Mouse (Mus musculus) kidney, embryonic 15.5 days (tissue): ENCODE results near the gene Gm2696. TPM values are rescaled to one million over a fixed set of nuclear protein-coding genes. Genes with fewer than 3 reads are reported as not detected.

Experiments
- ATAC-seq: fragments of 200-750 bp; cut with Nextera tagmentation; replicated peaks from 2 replicates; pipeline ENCODE4 v1.8.0; 2017; ENCODE audit warnings: moderate TSS enrichment; ENCODE audit not compliant: low FRiP score
- H3K27ac ChIP-seq: fragments of 300-500 bp; sonication (generic); 2 replicates; pipeline ENCODE4 v1.5.1; 2015; ENCODE audit warnings: mild to moderate bottlenecking, inconsistent platforms
- H3K27me3 ChIP-seq: fragments of 300-500 bp; sonication (generic); 2 replicates; pipeline ENCODE4 v1.6.1; 2015; ENCODE audit warnings: inconsistent platforms
- H3K36me3 ChIP-seq: fragments of 300-500 bp; sonication (generic); 2 replicates; pipeline ENCODE4 v1.6.1; 2015; ENCODE audit warnings: inconsistent platforms
- H3K4me1 ChIP-seq: fragments of 300-500 bp; sonication (generic); 2 replicates; pipeline ENCODE4 v1.6.1; 2015; ENCODE audit warnings: inconsistent platforms
- H3K4me2 ChIP-seq: fragments of 300-500 bp; sonication (generic); 2 replicates; pipeline ENCODE4 v1.6.1; 2015; ENCODE audit warnings: moderate library complexity, mild to moderate bottlenecking, inconsistent platforms
- H3K4me3 ChIP-seq: fragments of 300-500 bp; sonication (generic); replicated peaks from 2 replicates; pipeline ENCODE4 v1.5.1; 2015; ENCODE audit warnings: mild to moderate bottlenecking, inconsistent platforms
- H3K9ac ChIP-seq: fragments of 300-500 bp; sonication (generic); 2 replicates; pipeline ENCODE4 v1.6.1; 2015; ENCODE audit warnings: mild to moderate bottlenecking, inconsistent platforms
- H3K9me3 ChIP-seq: fragments of 300-500 bp; sonication (generic); replicated peaks from 2 replicates; pipeline ENCODE4 v1.6.1; 2016; ENCODE audit warnings: inconsistent platforms
- WGBS: fragments of 180-500 bp; shearing (Covaris S2); methylation state at CpG from one replicate; pipeline ENCODE4 v1.1.7; 2015; ENCODE audit warnings: mixed read lengths; 5-methylcytosine and 5-hydroxymethylcytosine counted together
- polyA plus RNA-seq: library from polyadenylated mRNA; unstranded; fragments of >200 nt; fragmentation: Nextera tagmentation; extraction: Ambion mirVana; gene quantifications from 2 replicates; pipeline ENCODE4 v1.2.1, GENCODE M21; 2015

The Gm2696 gene
- polyA plus RNA-seq, 1 experiment from 2014 or later, result not detected

DNA sequence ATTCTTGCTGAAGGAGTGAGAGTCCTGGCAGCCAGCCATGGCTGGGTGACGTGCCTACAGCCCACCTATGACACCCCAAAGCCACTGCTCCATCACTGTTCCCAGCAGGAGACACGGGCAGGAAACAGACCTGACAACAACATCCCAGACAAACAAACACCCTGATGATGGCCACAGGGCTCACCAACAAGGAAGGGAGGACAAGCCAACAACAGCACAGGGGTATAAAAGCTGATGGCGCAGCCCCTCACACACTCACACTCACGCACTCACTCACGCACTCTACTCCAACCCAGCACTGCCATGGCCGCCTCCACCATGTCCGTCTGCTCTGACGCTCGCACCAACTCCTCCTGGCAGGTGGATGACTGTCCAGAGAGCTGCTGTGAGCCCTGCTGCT lies 38.1 kb downstream of the Gm2696 start, which contains the start of gene Gm10318:
Gene Gm10318, plus strand, starts transcription at position 301 of the 400 bp plus-strand sequence.
- no peak within 1 kb of the TSS for H3K27ac ChIP-seq
- no peaks in the 10 kb centered on the region for H3K27me3 ChIP-seq
- no peaks in the 10 kb centered on the region for H3K36me3 ChIP-seq
- ATAC-seq, result no peak
- H3K9ac ChIP-seq, result no peak within 1 kb of the TSS
- 71% methylated on average over 9 of the region's 9 CpGs for WGBS
- no peak within 1 kb of the TSS for H3K4me2 ChIP-seq
- H3K4me3 ChIP-seq, result no peak within 1 kb of the TSS
- H3K9me3 ChIP-seq, result no peaks in the 10 kb centered on the region
- H3K4me1 ChIP-seq, result no peaks in the 10 kb centered on the region

DNA sequence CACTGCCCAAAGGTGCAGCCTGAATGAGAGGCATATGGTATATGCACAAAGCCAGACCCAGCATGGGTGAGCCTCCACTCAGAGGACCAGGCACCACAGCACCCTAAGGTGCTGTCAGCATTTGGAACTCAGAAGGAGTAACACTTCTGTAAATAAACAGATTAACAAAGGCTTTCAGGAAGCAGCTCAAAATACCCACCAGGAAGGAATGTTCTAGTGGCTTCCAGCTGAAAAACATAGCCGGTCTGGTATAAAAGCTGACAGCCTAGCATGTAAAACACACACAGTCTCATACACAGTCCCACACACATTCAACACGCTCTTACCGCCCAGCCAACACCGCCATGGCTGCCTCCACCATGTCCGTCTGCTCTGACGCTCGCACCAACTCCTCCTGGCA lies 47.2 kb downstream of the Gm2696 start, which contains the start of gene Gm3285:
Gene Gm3285, plus strand, starts transcription at position 301 of the 400 bp plus-strand sequence.
- Histone ChIP-seq H3K4me3 (no peak within 1 kb of the TSS), H3K9ac (no peak within 1 kb of the TSS), H3K9me3 (no peaks in the 10 kb centered on the region; the same call in 1 of the 2 replicates), H3K27ac (no peak within 1 kb of the TSS), H3K4me1 (0 out of 2 replicates have a peak, but pooled peaks cover 6% of the 10 kb centered on the region), H3K27me3 (no peaks in the 10 kb centered on the region), H3K36me3 (no peaks in the 10 kb centered on the region), H3K4me2 (no peak within 1 kb of the TSS)
- 62% methylated on average over 7 of the region's 7 CpGs for WGBS
- no peak for ATAC-seq

DNA sequence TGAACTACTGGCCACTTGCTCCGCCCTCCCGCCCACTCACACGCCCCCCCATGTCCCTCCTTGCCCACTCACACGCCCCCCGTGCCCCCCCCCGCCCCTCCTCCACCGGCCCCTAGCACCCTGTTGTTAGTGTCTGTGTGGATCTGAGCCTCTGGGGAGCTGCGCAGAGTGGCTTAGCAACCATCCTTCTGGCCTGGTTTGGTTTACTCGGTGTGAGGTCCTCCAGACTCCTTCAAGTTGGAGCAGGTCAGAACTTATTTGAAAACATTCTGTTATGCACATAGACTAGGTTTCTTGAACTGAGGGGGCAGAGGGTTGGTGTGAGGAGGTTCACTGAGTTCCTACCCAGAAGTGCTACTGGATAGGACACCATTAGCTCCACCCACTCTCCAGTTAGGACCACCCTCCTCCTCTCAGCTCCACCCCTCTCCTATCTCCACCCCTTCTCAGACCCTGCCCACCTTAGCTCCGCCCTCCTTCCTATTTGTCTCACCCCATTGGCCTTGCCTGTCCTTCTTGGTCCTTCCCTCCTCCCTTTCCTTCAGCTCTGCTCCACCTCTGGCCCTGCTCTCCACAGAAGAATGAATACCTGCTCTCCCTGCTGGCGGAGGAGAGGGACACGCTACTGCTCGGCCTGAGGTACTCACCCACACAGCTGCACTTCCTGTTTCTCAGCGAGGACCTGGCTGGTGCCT lies 49.7 kb downstream of the Gm2696 start:
- Histone ChIP-seq H3K4me1 (0 out of 2 replicates have a peak, but pooled peaks cover 6% of the 10 kb centered on the region), H3K4me2 (peak overlapping the region; percentile 58), H3K27me3 (no peaks in the 10 kb centered on the region), H3K27ac (no peak overlapping the region), H3K4me3 (peak overlapping the region; percentile 33), H3K9ac (0 out of 2 replicates have a peak overlapping the region, but pooled peaks have one; percentile 17), H3K9me3 (no peaks in the 10 kb centered on the region), H3K36me3 (no peaks in the 10 kb centered on the region)
- ATAC-seq, result peak; percentile 91
- WGBS, result 29% methylated on average over 14 of the region's 14 CpGs

DNA sequence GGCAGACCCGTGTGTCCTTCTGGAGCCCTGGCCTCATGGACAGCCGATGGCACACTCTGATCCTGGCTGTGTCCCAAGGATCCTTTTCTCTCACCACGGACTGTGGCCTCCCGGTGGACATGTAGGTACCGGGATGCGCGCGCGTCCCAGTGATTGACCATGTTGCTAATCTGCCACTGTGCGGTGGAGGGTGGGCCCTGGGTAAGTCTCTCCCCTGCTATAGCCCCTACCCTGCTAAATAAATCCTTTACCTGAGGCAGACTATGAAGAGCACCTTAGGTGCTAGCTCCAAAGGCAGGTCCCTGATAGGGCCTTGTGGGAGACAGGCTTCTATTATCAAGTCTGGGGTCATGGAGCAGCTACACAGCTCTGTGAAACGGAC lies 50.3 kb downstream of the Gm2696 start:
- H3K27me3 ChIP-seq, result no peaks in the 10 kb centered on the region
- no peaks in the 10 kb centered on the region for H3K9me3 ChIP-seq
- H3K4me2 ChIP-seq, result peak overlapping the region; percentile 58
- ATAC-seq, result peak; percentile 49
- 0 out of 2 replicates have a peak, but pooled peaks cover 6% of the 10 kb centered on the region for H3K4me1 ChIP-seq
- 36% methylated on average over 11 of the region's 11 CpGs for WGBS
- no peaks in the 10 kb centered on the region for H3K36me3 ChIP-seq
- no peak overlapping the region for H3K27ac ChIP-seq
- H3K9ac ChIP-seq, result peak overlapping the region; percentile 17; the same call in 1 of the 2 replicates
- H3K4me3 ChIP-seq, result peak overlapping the region; percentile 33

DNA sequence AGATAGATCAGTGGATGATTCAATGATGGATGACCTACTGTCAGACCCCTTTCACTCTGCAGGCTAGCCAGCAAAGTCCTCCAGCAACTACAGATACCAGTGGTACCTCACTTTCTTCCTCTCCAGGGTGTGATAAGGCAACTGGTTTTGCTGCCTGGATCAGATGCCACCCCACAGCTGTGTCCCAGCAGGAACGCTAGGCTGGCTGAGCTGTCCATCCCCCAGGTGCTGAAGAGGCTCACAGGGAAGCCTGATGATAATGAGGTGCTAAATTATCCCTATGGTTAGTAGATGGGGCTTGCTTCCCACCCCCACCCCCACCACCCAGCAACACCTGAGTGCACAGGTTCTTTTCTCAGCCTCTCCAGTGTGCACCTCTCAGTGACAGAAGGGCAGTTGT lies 53.1 kb downstream of the Gm2696 start:
- Histone ChIP-seq H3K36me3 (no peaks in the 10 kb centered on the region), H3K4me1 (0 out of 2 replicates have a peak, but pooled peaks cover 6% of the 10 kb centered on the region), H3K4me2 (no peak overlapping the region), H3K4me3 (no peak overlapping the region), H3K9ac (no peak overlapping the region), H3K9me3 (no peaks in the 10 kb centered on the region), H3K27me3 (no peaks in the 10 kb centered on the region), H3K27ac (no peak overlapping the region)
- ATAC-seq, result no peak
- 4% methylated on average over 1 of the region's 1 CpGs for WGBS

DNA sequence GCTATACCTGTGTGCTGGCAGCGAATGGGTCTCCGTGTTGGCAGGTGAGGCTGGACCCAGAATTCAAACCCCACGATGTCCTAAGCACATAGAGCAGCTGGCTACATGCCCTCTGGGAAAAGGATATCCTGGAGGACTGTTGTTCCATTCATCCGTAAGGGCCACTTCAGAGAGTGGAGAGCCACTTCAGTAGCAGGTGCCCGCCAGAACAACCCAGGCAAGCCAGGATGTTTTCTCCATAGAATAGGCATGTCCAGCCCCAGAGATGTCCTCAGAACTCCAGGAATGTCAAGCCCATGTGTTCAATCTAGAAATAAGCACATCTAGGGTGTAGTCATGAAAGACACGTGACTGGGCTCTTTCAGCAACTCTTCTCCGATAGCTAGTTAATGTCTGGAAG lies 55.2 kb downstream of the Gm2696 start:
- Histone ChIP-seq H3K4me3 (no peak overlapping the region), H3K27me3 (no peaks in the 10 kb centered on the region), H3K27ac (no peak overlapping the region), H3K4me1 (0 out of 2 replicates have a peak, but pooled peaks cover 3% of the 10 kb centered on the region), H3K9ac (no peak overlapping the region), H3K36me3 (no peaks in the 10 kb centered on the region), H3K9me3 (no peaks in the 10 kb centered on the region), H3K4me2 (no peak overlapping the region)
- 87% methylated on average over 7 of the region's 7 CpGs for whole genome bisulfite sequencing
- no peak for ATAC-seq

DNA sequence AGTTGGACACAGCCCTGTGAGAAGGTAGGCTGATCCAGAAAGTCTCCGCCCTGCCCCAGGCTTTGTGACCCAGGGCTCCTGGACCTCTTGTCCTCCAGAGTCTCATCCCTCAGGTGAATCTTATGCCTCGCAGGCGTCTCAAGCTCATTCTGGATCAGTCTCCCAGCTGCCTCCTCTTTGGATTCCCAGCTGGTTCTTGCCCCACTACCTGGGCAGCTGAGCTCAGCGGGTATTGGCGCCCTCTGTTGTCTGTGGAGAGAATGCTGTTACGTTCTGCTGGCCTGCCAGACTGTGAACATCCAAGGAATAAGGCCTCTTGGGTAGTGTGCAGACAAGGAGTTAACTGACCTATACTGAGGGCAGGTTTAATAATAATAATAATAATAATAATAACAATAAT lies 64.5 kb downstream of the Gm2696 start:
- no peak overlapping the region for H3K9ac ChIP-seq
- no peak overlapping the region for H3K4me3 ChIP-seq
- no peaks in the 10 kb centered on the region for H3K9me3 ChIP-seq
- H3K27ac ChIP-seq, result no peak overlapping the region
- no peaks in the 10 kb centered on the region for H3K4me1 ChIP-seq
- ATAC-seq, result no peak
- no peaks in the 10 kb centered on the region for H3K36me3 ChIP-seq
- H3K27me3 ChIP-seq, result no peaks in the 10 kb centered on the region
- H3K4me2 ChIP-seq, result no peak overlapping the region
- 63% methylated on average over 6 of the region's 6 CpGs for WGBS

DNA sequence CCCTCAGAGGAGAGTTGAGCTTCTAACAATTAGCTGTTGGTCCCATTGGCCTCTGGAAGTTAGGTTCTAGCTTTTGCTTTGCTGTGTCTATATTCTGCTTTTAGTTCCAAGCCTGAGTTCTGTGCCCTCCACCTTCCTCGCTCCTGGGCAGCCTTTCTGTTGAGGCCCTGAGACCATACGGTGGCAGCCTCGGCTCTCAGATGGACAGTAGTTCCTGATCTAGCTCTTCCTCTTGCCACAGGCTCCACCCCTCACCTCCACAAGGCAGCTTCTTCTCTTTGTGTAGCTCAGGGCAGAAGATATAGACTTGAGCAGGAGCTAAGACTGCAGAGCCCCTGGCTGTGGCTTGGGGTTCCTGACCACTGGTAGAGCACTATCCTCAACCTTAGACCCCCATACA lies 65.8 kb downstream of the Gm2696 start:
- H3K4me1 ChIP-seq, result no peaks in the 10 kb centered on the region
- no peaks in the 10 kb centered on the region for H3K36me3 ChIP-seq
- no peak overlapping the region for H3K27ac ChIP-seq
- H3K9ac ChIP-seq, result no peak overlapping the region
- no peak for ATAC-seq
- H3K4me2 ChIP-seq, result no peak overlapping the region
- no peak overlapping the region for H3K4me3 ChIP-seq
- no peaks in the 10 kb centered on the region for H3K9me3 ChIP-seq
- H3K27me3 ChIP-seq, result no peaks in the 10 kb centered on the region
- 76% methylated on average over 3 of the region's 3 CpGs for WGBS

DNA sequence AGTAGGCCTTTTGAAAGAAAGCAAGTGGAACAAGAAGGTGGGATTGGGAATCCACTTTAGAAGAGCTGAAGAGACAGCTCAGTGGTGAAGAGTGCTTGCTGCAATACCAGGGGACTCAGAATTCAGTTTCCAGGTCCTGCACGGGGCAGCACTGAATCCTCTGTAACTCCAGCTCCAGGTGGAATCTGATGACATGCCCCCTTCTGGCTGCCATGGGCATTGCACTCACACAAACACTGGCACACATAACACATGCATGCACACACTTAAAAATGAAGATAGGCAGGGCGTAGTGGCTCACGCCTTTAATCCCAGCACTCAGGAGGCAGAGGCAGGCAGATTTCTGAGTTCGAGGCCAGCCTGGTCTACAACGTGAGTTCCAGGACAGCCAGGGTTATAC lies 68.1 kb downstream of the Gm2696 start:
- no peak overlapping the region for H3K4me3 ChIP-seq
- WGBS, result 89% methylated on average over 5 of the region's 5 CpGs

More for the DNA sequence above, 68.1 kb downstream of the Gm2696 start:
- H3K27me3 ChIP-seq, result no peaks in the 10 kb centered on the region
- no peaks in the 10 kb centered on the region for H3K9me3 ChIP-seq
- H3K4me1 ChIP-seq, result no peaks in the 10 kb centered on the region
- no peaks in the 10 kb centered on the region for H3K36me3 ChIP-seq
- H3K9ac ChIP-seq, result no peak overlapping the region
- no peak overlapping the region for H3K27ac ChIP-seq
- H3K4me2 ChIP-seq, result no peak overlapping the region
- no peak for ATAC-seq

Other genes starting within 250 kb of the Gm2696 start
- gene Pttg1ip, start 233.0 kb upstream of the Gm2696 start, polyA plus RNA-seq, result 149 and 152 TPM in 2 replicates
- 332 TPM in 2 replicates for gene Sumo3, start 208.6 kb upstream of the Gm2696 start, polyA plus RNA-seq
- gene Gm49325, start 208.5 kb upstream of the Gm2696 start, polyA plus RNA-seq, result 3.6 and 6.3 TPM in 2 replicates
- gene Ube2g2, start 192.4 kb upstream of the Gm2696 start, polyA plus RNA-seq, result 71.9 and 72.0 TPM in 2 replicates
- 0.50 and 0.90 TPM in 2 replicates for gene Tspear, start 128.1 kb upstream of the Gm2696 start, polyA plus RNA-seq
- not detected in 2 replicates for gene Gm19402, start 123.9 kb upstream of the Gm2696 start, polyA plus RNA-seq
- gene Gm9508, start 117.4 kb upstream of the Gm2696 start, polyA plus RNA-seq, result not detected in 2 replicates
- gene Gm10272, start 108.1 kb upstream of the Gm2696 start, polyA plus RNA-seq, result not detected in 2 replicates
- not detected in 2 replicates for gene Gm10024, start 103.2 kb upstream of the Gm2696 start, polyA plus RNA-seq
- not detected in 2 replicates for gene Gm10142, start 98.9 kb upstream of the Gm2696 start, polyA plus RNA-seq
- gene Krtap12-1, start 94.1 kb upstream of the Gm2696 start, polyA plus RNA-seq, result not detected in 2 replicates
- not detected in 2 replicates for gene Gm10100, start 88.2 kb upstream of the Gm2696 start, polyA plus RNA-seq
- gene Gm18596, start 72.0 kb upstream of the Gm2696 start, polyA plus RNA-seq, result not detected in 2 replicates
- gene Gm9736, start 63.3 kb upstream of the Gm2696 start, polyA plus RNA-seq, result not detected in 2 replicates
- gene Gm3233, start 55.0 kb upstream of the Gm2696 start, polyA plus RNA-seq, result not detected in 2 replicates
- gene Gm3238, start 43.4 kb upstream of the Gm2696 start, polyA plus RNA-seq, result not detected in 2 replicates
- gene Gm7138, start 37.7 kb upstream of the Gm2696 start, polyA plus RNA-seq, result not detected in 2 replicates
- gene Gm3250, start 32.1 kb upstream of the Gm2696 start, polyA plus RNA-seq, result not detected in 2 replicates
- gene Gm7137, start 26.5 kb upstream of the Gm2696 start, polyA plus RNA-seq, result not detected in 2 replicates
- not detected in 2 replicates for gene Gm9639, start 19.6 kb upstream of the Gm2696 start, polyA plus RNA-seq
- not detected in 2 replicates for gene Gm19668, start 15.5 kb upstream of the Gm2696 start, polyA plus RNA-seq
- gene Gm9507, start 2.8 kb upstream of the Gm2696 start, polyA plus RNA-seq, result not detected in 2 replicates
- not detected in 2 replicates for gene Krtap10-4, start 12.4 kb downstream of the Gm2696 start, polyA plus RNA-seq
- gene Krtap10-10, start 21.3 kb downstream of the Gm2696 start, polyA plus RNA-seq, result not detected in 2 replicates
- gene Gm36176, start 32.1 kb downstream of the Gm2696 start, polyA plus RNA-seq, result not detected in 2 replicates
- gene Gm10318, start 38.2 kb downstream of the Gm2696 start, polyA plus RNA-seq, result not detected in 2 replicates
- not detected in 2 replicates for gene Gm3285, start 47.3 kb downstream of the Gm2696 start, polyA plus RNA-seq
- 3.8 and 4.8 TPM in 2 replicates for gene Lrrc3, start 87.9 kb downstream of the Gm2696 start, polyA plus RNA-seq
- 0.32 and 0.97 TPM in 2 replicates for gene Trpm2, start 155.9 kb downstream of the Gm2696 start, polyA plus RNA-seq
- 29.5 and 32.1 TPM in 2 replicates for gene 1810043G02Rik, start 163.8 kb downstream of the Gm2696 start, polyA plus RNA-seq
- 149 and 164 TPM in 2 replicates for gene Pfkl, start 195.4 kb downstream of the Gm2696 start, polyA plus RNA-seq
- 0.68 and 1.1 TPM in 2 replicates for gene Dnmt3l, start 227.3 kb downstream of the Gm2696 start, polyA plus RNA-seq
- gene Aire, start 228.9 kb downstream of the Gm2696 start, polyA plus RNA-seq, result 1.6 TPM in 2 replicates